Mouse (Mus musculus): Measurements from ENCODE around the gene Gm17416. TPM values are rescaled to one million over a fixed set of nuclear protein-coding genes. Genes with fewer than 3 reads are reported as not detected.
A peak's percentile ranks its signal among the peaks of the same experiment; 100 is the strongest.

Gm17416 gene
- polyA plus RNA-seq (2015; fragmentation: Nextera tagmentation; extraction: Ambion mirVana), result not detected in 2 replicates

- no peak within 1 kb of the TSS for H3K9ac ChIP-seq
- H3K4me1 ChIP-seq (replicated peaks), result no peaks in the 10 kb centered on the region
- ATAC-seq (ENCODE audit: low FRiP score, low read depth), result no peak
These were observed at the start of gene Gm17416 for GRCm38 (mm10) chr2:152569038-152569437. Gene Gm17416, plus strand, starts transcription at chr2:152569338.

GRCm38 (mm10) chr2:152539944-152540710 is 29.0 kb upstream of the Gm17416 start, which contains the start of gene Defb29:
Gene Defb29, minus strand, starts transcription at chr2:152540098.
- Histone ChIP-seq H3K4me3 (no peak within 1 kb of the TSS), H3K4me2 (no peak within 1 kb of the TSS)

More at GRCm38 (mm10) chr2:152569038-152569437, at the start of gene Gm17416:
- Histone ChIP-seq H3K9me3 (no peaks in the 10 kb centered on the region), H3K27me3 (no peaks in the 10 kb centered on the region), H3K4me2 (no peak within 1 kb of the TSS), H3K27ac (replicated peaks) (no peak within 1 kb of the TSS), H3K4me3 (no peak within 1 kb of the TSS), H3K36me3 (no peaks in the 10 kb centered on the region)
- WGBS, result 88% methylated on average over 5 of the region's 5 CpGs

GRCm38 (mm10) chr2:152541979-152542378 is 27.2 kb upstream of the Gm17416 start:
- WGBS, result 90% methylated on average over 9 of the region's 9 CpGs
- Histone ChIP-seq H3K4me2 (no peak overlapping the region), H3K4me1 (replicated peaks) (no peaks in the 10 kb centered on the region), H3K27ac (replicated peaks) (no peak overlapping the region), H3K9me3 (no peaks in the 10 kb centered on the region), H3K36me3 (no peaks in the 10 kb centered on the region), H3K27me3 (no peaks in the 10 kb centered on the region), H3K4me3 (no peak overlapping the region), H3K9ac (no peak overlapping the region)
- ATAC-seq (ENCODE audit: low FRiP score, low read depth), result no peak

More at GRCm38 (mm10) chr2:152539944-152540710, 29.0 kb upstream of the Gm17416 start, which contains the start of gene Defb29:
- Histone ChIP-seq H3K36me3 (no peaks in the 10 kb centered on the region), H3K9me3 (no peaks in the 10 kb centered on the region), H3K27me3 (no peaks in the 10 kb centered on the region), H3K27ac (replicated peaks) (no peak within 1 kb of the TSS), H3K9ac (no peak within 1 kb of the TSS), H3K4me1 (replicated peaks) (no peaks in the 10 kb centered on the region)
- WGBS, result 56% methylated on average over 13 of the region's 13 CpGs
- ATAC-seq (ENCODE audit: low FRiP score, low read depth), result no peak

DNA sequence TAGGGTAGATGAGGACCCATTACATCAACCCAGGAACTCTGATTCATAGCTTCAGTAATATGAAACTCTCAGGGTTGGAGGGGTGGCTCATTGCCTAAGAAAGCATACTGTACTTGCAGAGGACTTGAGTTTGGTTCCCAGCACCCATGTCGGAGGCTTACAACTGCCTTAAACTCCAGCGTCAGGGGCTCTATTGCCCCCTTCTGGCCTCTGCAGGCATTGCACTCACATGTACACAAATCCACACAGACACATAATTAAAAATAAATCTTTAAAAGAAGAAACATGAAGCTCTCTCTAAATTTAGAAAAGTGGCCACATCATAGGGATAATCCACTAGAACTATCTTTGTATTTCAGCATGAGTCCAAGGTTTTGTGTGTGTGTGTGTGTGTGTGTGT is 26.2 kb upstream of the Gm17416 start:
- WGBS, result 82% methylated on average over 2 of the region's 2 CpGs
- no peaks in the 10 kb centered on the region for H3K36me3 ChIP-seq

GRCm38 (mm10) chr2:152543478-152543877 is 25.7 kb upstream of the Gm17416 start:
- WGBS, result 80% methylated on average over 4 of the region's 4 CpGs
- ATAC-seq (ENCODE audit: low FRiP score, low read depth), result no peak

More for the DNA sequence above, 26.2 kb upstream of the Gm17416 start:
- no peaks in the 10 kb centered on the region for H3K27me3 ChIP-seq
- ATAC-seq (ENCODE audit: low FRiP score, low read depth), result no peak
- no peak overlapping the region for H3K27ac ChIP-seq (replicated peaks)
- no peaks in the 10 kb centered on the region for H3K4me1 ChIP-seq (replicated peaks)
- H3K9me3 ChIP-seq, result no peaks in the 10 kb centered on the region
- no peak overlapping the region for H3K4me3 ChIP-seq
- no peak overlapping the region for H3K4me2 ChIP-seq
- no peak overlapping the region for H3K9ac ChIP-seq

DNA sequence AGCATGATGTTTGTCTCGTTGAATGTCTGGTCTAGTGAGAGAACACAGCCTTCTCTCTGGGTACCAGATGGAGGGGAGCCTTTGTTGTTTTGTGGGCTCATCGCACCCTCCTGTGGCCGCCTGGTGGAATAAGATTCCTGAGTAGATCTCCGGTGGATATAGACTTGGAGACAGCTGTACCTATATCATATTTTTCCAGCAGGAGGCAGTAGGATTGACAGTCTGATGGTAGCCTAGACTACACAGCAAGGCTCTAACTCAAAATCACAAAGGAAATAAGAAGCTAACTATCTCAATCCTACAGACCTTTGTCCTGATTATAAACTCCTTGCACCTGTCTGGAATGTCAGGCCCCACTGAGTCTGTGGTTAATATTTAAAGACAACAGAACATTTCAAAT is 24.4 kb upstream of the Gm17416 start:
- no peak for ATAC-seq (ENCODE audit: low FRiP score, low read depth)
- no peak overlapping the region for H3K9ac ChIP-seq
- no peak overlapping the region for H3K4me2 ChIP-seq
- 19% methylated on average over 4 of the region's 4 CpGs for WGBS
- no peak overlapping the region for H3K27ac ChIP-seq (replicated peaks)
- no peaks in the 10 kb centered on the region for H3K36me3 ChIP-seq
- H3K27me3 ChIP-seq, result no peaks in the 10 kb centered on the region
- no peaks in the 10 kb centered on the region for H3K9me3 ChIP-seq
- H3K4me1 ChIP-seq (replicated peaks), result no peaks in the 10 kb centered on the region
- H3K4me3 ChIP-seq, result no peak overlapping the region

More at GRCm38 (mm10) chr2:152543478-152543877, 25.7 kb upstream of the Gm17416 start:
- no peaks in the 10 kb centered on the region for H3K27me3 ChIP-seq
- no peak overlapping the region for H3K27ac ChIP-seq (replicated peaks)
- H3K36me3 ChIP-seq, result no peaks in the 10 kb centered on the region
- no peaks in the 10 kb centered on the region for H3K4me1 ChIP-seq (replicated peaks)
- H3K9me3 ChIP-seq, result no peaks in the 10 kb centered on the region
- H3K4me3 ChIP-seq, result no peak overlapping the region
- H3K9ac ChIP-seq, result no peak overlapping the region
- no peak overlapping the region for H3K4me2 ChIP-seq

DNA sequence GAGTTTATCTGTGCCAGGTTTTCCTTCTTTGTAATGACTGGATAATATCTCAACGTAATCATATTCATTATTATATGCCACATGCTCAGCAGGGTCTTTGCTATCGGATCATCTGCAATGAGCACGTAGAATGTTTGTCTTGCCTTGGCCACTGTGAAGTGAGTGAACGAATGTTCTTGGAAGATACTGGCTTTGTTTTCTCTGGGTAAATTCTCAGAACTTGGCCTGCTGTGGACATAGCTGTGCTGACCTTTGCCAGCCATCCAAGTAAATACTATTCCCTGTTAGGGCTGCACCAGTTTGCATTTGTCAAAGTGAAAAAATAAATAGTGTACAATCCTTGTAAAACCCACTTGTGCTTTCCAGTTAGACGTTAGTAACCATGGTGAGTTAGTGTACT is 21.0 kb upstream of the Gm17416 start:
- no peak overlapping the region for H3K27ac ChIP-seq (replicated peaks)
- H3K9me3 ChIP-seq, result no peaks in the 10 kb centered on the region
- ATAC-seq (ENCODE audit: low FRiP score, low read depth), result no peak
- H3K4me2 ChIP-seq, result no peak overlapping the region
- H3K4me3 ChIP-seq, result no peak overlapping the region
- no peaks in the 10 kb centered on the region for H3K27me3 ChIP-seq
- no peak overlapping the region for H3K9ac ChIP-seq
- H3K4me1 ChIP-seq (replicated peaks), result no peaks in the 10 kb centered on the region
- no peaks in the 10 kb centered on the region for H3K36me3 ChIP-seq
- 64% methylated on average over 5 of the region's 5 CpGs for WGBS

GRCm38 (mm10) chr2:152553774-152554423 is 15.2 kb upstream of the Gm17416 start:
- no peaks in the 10 kb centered on the region for H3K9me3 ChIP-seq
- 0 out of 2 replicates have a peak overlapping the region, but pooled peaks have one; percentile 13 for H3K9ac ChIP-seq
- no peaks in the 10 kb centered on the region for H3K4me1 ChIP-seq (replicated peaks)
- H3K36me3 ChIP-seq, result no peaks in the 10 kb centered on the region
- no peaks in the 10 kb centered on the region for H3K27me3 ChIP-seq
- H3K27ac ChIP-seq (replicated peaks), result no peak overlapping the region
- peak overlapping the region; percentile 17; the same call in 1 of the 2 replicates for H3K4me3 ChIP-seq
- peak; percentile 45; the same call in 1 of the 2 replicates for ATAC-seq (ENCODE audit: low FRiP score, low read depth)
- WGBS, result 16% methylated on average over 16 of the region's 16 CpGs
- peak overlapping the region; percentile 50 for H3K4me2 ChIP-seq

- H3K4me1 ChIP-seq (replicated peaks), result no peaks in the 10 kb centered on the region
- no peaks in the 10 kb centered on the region for H3K36me3 ChIP-seq
- no peaks in the 10 kb centered on the region for H3K9me3 ChIP-seq
- ATAC-seq (ENCODE audit: low FRiP score, low read depth), result no peak
- 89% methylated on average over 7 of the region's 7 CpGs for WGBS
- H3K9ac ChIP-seq, result no peak overlapping the region
- H3K4me3 ChIP-seq, result no peak overlapping the region
- H3K27me3 ChIP-seq, result no peaks in the 10 kb centered on the region
- H3K27ac ChIP-seq (replicated peaks), result no peak overlapping the region
- H3K4me2 ChIP-seq, result no peak overlapping the region
These were observed 12.5 kb upstream of the Gm17416 start for GRCm38 (mm10) chr2:152556655-152557054.

DNA sequence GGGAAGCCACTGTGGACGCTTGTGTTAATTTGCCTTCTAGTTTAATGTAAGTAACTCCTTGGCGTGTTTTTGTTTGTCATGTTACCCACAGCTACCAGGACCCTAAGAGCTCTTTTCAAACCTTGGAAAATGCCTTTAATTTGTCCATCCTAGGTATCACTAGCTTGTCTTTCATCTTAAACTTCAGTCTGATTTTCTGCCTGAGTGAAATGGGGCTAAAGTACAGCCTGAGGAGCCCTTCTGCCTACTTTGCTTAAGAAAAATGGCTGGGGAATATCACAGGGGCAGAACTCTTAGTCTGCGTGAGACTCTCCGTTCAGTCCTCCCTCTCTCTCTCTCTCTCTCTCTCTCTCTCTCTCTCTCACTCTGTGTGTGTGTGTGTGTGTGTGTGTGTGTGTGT is 743 bp downstream of the Gm17416 start:
- ATAC-seq (ENCODE audit: low FRiP score, low read depth), result no peak
- H3K4me3 ChIP-seq, result no peak overlapping the region
- WGBS, result 83% methylated on average over 4 of the region's 4 CpGs

GRCm38 (mm10) chr2:152570313-152570712 is 1.2 kb downstream of the Gm17416 start:
- Histone ChIP-seq H3K4me3 (no peak overlapping the region), H3K4me2 (no peak overlapping the region), H3K9ac (no peak overlapping the region), H3K9me3 (no peaks in the 10 kb centered on the region), H3K27ac (replicated peaks) (no peak overlapping the region), H3K36me3 (no peaks in the 10 kb centered on the region), H3K27me3 (no peaks in the 10 kb centered on the region), H3K4me1 (replicated peaks) (no peaks in the 10 kb centered on the region)
- 84% methylated on average over 6 of the region's 6 CpGs for WGBS
- no peak for ATAC-seq (ENCODE audit: low FRiP score, low read depth)

More for the DNA sequence above, 743 bp downstream of the Gm17416 start:
- H3K27ac ChIP-seq (replicated peaks), result no peak overlapping the region
- H3K9ac ChIP-seq, result no peak overlapping the region
- no peaks in the 10 kb centered on the region for H3K9me3 ChIP-seq
- H3K4me2 ChIP-seq, result no peak overlapping the region
- H3K27me3 ChIP-seq, result no peaks in the 10 kb centered on the region
- no peaks in the 10 kb centered on the region for H3K36me3 ChIP-seq
- no peaks in the 10 kb centered on the region for H3K4me1 ChIP-seq (replicated peaks)

GRCm38 (mm10) chr2:152572114-152572794 is 3.1 kb downstream of the Gm17416 start, which contains the start of gene Defb21:
Gene Defb21, plus strand, starts transcription at chr2:152572744.
- Histone ChIP-seq H3K9me3 (no peaks in the 10 kb centered on the region), H3K36me3 (no peaks in the 10 kb centered on the region), H3K9ac (no peak within 1 kb of the TSS), H3K4me1 (replicated peaks) (no peaks in the 10 kb centered on the region), H3K4me3 (no peak within 1 kb of the TSS), H3K27ac (replicated peaks) (no peak within 1 kb of the TSS), H3K27me3 (no peaks in the 10 kb centered on the region), H3K4me2 (no peak within 1 kb of the TSS)
- 65% methylated on average over 11 of the region's 11 CpGs for WGBS
- no peak for ATAC-seq (ENCODE audit: low FRiP score, low read depth)

Measured in hindbrain, embryonic 15.5 days (tissue).